Mouse (Mus musculus) lung, postnatal 0 days (tissue): ENCODE data around the gene Irf4.

Experiments
- CTCF ChIP-seq: IDR thresholded peaks from 2 replicates; pipeline ENCODE4 v1.5.1; 2016; ENCODE audit warnings: antibody characterized with exemption, mild to moderate bottlenecking
- EP300 ChIP-seq: IDR thresholded peaks from 2 replicates; pipeline ENCODE4 v1.6.1; 2016; ENCODE audit warnings: antibody characterized with exemption, mild to moderate bottlenecking, control low read depth

- no peak for TF ChIP-seq CTCF
- no peak for TF ChIP-seq EP300
Observed at GRCm38 (mm10) chr13:30792308-30792707, 43.3 kb downstream of the Irf4 start.
